Mouse (Mus musculus) CH12.LX (cell line): Measurements from ENCODE around the gene Cyp2f2.

Source experiments
- CTCF ChIP-seq, 2 experiments: IDR thresholded peaks in 1 of 2; conservative IDR thresholded peaks in 1 of 2; 2 replicates each; pipeline ENCODE4 v1.5.1; 2011 to 2012; ENCODE audit warnings: low read depth in 2 of 2, low read length in 2 of 2, improper control_type of control experiment in 1 of 2, inconsistent platforms in 1 of 2, mild to moderate bottlenecking in 1 of 2, moderate library complexity in 1 of 2
- EP300 ChIP-seq: IDR thresholded peaks from 2 replicates; pipeline ENCODE4 v1.6.1; 2011; ENCODE audit warnings: low read length, improper control_type of control experiment
- POLR2A ChIP-seq: IDR thresholded peaks from 2 replicates; pipeline ENCODE4 v1.6.1; 2011; ENCODE audit warnings: low read depth, mild to moderate bottlenecking, improper control_type of control experiment, low read length
- TCF12 ChIP-seq: IDR thresholded peaks from 2 replicates; pipeline ENCODE4 v1.6.1; 2014; ENCODE audit warnings: low read depth, mild to moderate bottlenecking, inconsistent platforms, low read length, improper control_type of control experiment
- USF1 ChIP-seq: IDR thresholded peaks from 2 replicates; pipeline ENCODE4 v1.6.1; 2014; ENCODE audit warnings: low read depth, mild to moderate bottlenecking, inconsistent platforms, low read length, improper control_type of control experiment
- ZC3H11A ChIP-seq: IDR thresholded peaks from 2 replicates; pipeline ENCODE4 v1.6.1; 2012; ENCODE audit warnings: low read depth, mild to moderate bottlenecking, inconsistent platforms, low read length, improper control_type of control experiment

GRCm38 (mm10) chr7:27163450-27163805 is 43.7 kb downstream of the Cyp2f2 start:
- TF ChIP-seq POLR2A, result no peak
- no peak for TF ChIP-seq CTCF (conservative IDR thresholded peaks at IDR 0.05 in 1 of 2, IDR thresholded peaks at IDR 0.05 in 1 of 2; ENCODE audit: low read depth in 2 of 2, low read length in 2 of 2)
- TF ChIP-seq USF1, result no peak
- no peak for TF ChIP-seq EP300
- TF ChIP-seq TCF12, result no peak
- TF ChIP-seq ZC3H11A, result no peak
